Mouse (Mus musculus): ENCODE measurements at regions not wholly inside any gene's neighbourhood (a gene's known extent, or its start where the extent isn't known, plus 50 kb on each side); places are given as distances from the start of the nearest gene placed in this dataset.

- TF ChIP-seq CTCF (IDR thresholded peaks at IDR 0.05; ENCODE audit: insufficient read depth, low read depth, low read length) (no peak), POLR2A (IDR thresholded peaks at IDR 0.05; ENCODE audit: insufficient read depth, low read depth, low read length) (no peak)
These were observed 116.0 kb upstream of the Slc22a22 start for GRCm38 (mm10) chr15:57593326-57594004.

Data from olfactory bulb, adult 2 months (tissue).